Mouse (Mus musculus): Measurements from ENCODE around the gene Vstm5. TPM values are rescaled to one million over a fixed set of nuclear protein-coding genes. Genes with fewer than 3 reads are reported as not detected.

The Vstm5 gene
- polyA plus RNA-seq, 1 experiment from 2014 or later, result 0.39 TPM

GRCm38 (mm10) chr9:15278343-15278742 lies 39.5 kb downstream of the Vstm5 start:
- no peak overlapping the region for H3K27ac ChIP-seq (ENCODE audit: low read depth)
- no peaks in the 10 kb centered on the region for H3K27me3 ChIP-seq (ENCODE audit: insufficient read depth, low read length)
- peaks cover 37% of the 10 kb centered on the region for H3K36me3 ChIP-seq (replicated peaks; ENCODE audit: insufficient read depth, low read length)
- ATAC-seq, result no peak
- no peak for DNase-seq
- no peaks in the 10 kb centered on the region for H3K9me3 ChIP-seq (ENCODE audit: low read length)
- H3K4me3 ChIP-seq (ENCODE audit: low read depth, low read length), result no peak overlapping the region
- peak overlapping the region; percentile 90 for H3K4me2 ChIP-seq (ENCODE audit: low read depth, low read length)
- 82% methylated on average over 3 of the region's 3 CpGs for WGBS (ENCODE audit: insufficient replicate concordance)
- peaks cover 15% of the 10 kb centered on the region for H3K4me1 ChIP-seq (ENCODE audit: insufficient read depth)
- H3K9ac ChIP-seq (replicated peaks), result no peak overlapping the region
- no peak for TF ChIP-seq CTCF (IDR thresholded peaks at IDR 0.05; ENCODE audit: low read depth)
- no peak for TF ChIP-seq EP300 (IDR thresholded peaks at IDR 0.05; ENCODE audit: low read depth)

- peak overlapping the region; percentile 91 for H3K27ac ChIP-seq (ENCODE audit: low read depth)
- peak overlapping the region; percentile 90 for H3K9ac ChIP-seq (replicated peaks)
- peaks cover 29% of the 10 kb centered on the region for H3K36me3 ChIP-seq (replicated peaks; ENCODE audit: insufficient read depth, low read length)
- WGBS (ENCODE audit: insufficient replicate concordance), result 7% methylated on average over 19 of the region's 19 CpGs
- TF ChIP-seq EP300 (IDR thresholded peaks at IDR 0.05; ENCODE audit: low read depth), result no peak
- TF ChIP-seq CTCF (IDR thresholded peaks at IDR 0.05; ENCODE audit: low read depth), result no peak
- H3K4me2 ChIP-seq (ENCODE audit: low read depth, low read length), result peak overlapping the region; percentile 90
- H3K4me3 ChIP-seq (ENCODE audit: low read depth, low read length), result peak overlapping the region; percentile 96
- no peak for DNase-seq
- H3K27me3 ChIP-seq (ENCODE audit: insufficient read depth, low read length), result no peaks in the 10 kb centered on the region
- H3K9me3 ChIP-seq (ENCODE audit: low read length), result no peaks in the 10 kb centered on the region
- ATAC-seq, result no peak; the same call in 1 of the 2 replicates
- peaks cover 15% of the 10 kb centered on the region for H3K4me1 ChIP-seq (ENCODE audit: insufficient read depth)
Measured at GRCm38 (mm10) chr9:15279139-15279648, 40.3 kb downstream of the Vstm5 start.

- peak; percentile 97 for ATAC-seq
- peak; percentile 95 for DNase-seq
- peak; percentile 63; the same call in 1 of the 2 replicates for TF ChIP-seq EP300 (IDR thresholded peaks at IDR 0.05; ENCODE audit: low read depth)
- no peak for TF ChIP-seq CTCF (IDR thresholded peaks at IDR 0.05; ENCODE audit: low read depth)
- Histone ChIP-seq H3K27ac (ENCODE audit: low read depth) (peak within 1 kb of the TSS; percentile 91), H3K4me3 (ENCODE audit: low read depth, low read length) (peak within 1 kb of the TSS; percentile 96), H3K4me1 (ENCODE audit: insufficient read depth) (peaks cover 15% of the 10 kb centered on the region), H3K9me3 (ENCODE audit: low read length) (no peaks in the 10 kb centered on the region), H3K9ac (replicated peaks) (peak within 1 kb of the TSS; percentile 90), H3K4me2 (ENCODE audit: low read depth, low read length) (peak within 1 kb of the TSS; percentile 90), H3K27me3 (ENCODE audit: insufficient read depth, low read length) (no peaks in the 10 kb centered on the region), H3K36me3 (replicated peaks; ENCODE audit: insufficient read depth, low read length) (peaks cover 23% of the 10 kb centered on the region)
- under 1% methylated on average over 41 of the region's 57 CpGs for WGBS (ENCODE audit: insufficient replicate concordance)
Measured at GRCm38 (mm10) chr9:15279649-15280490, 41.0 kb downstream of the Vstm5 start, which contains the start of gene Med17. Gene Med17, minus strand, starts transcription at chr9:15279931.

GRCm38 (mm10) chr9:15280491-15280879 lies 41.6 kb downstream of the Vstm5 start:
- WGBS (ENCODE audit: insufficient replicate concordance), result 37% methylated on average over 5 of the region's 5 CpGs
- Histone ChIP-seq H3K27ac (ENCODE audit: low read depth) (peak overlapping the region; percentile 91), H3K36me3 (replicated peaks; ENCODE audit: insufficient read depth, low read length) (peaks cover 17% of the 10 kb centered on the region), H3K4me2 (ENCODE audit: low read depth, low read length) (peak overlapping the region; percentile 90), H3K9me3 (ENCODE audit: low read length) (no peaks in the 10 kb centered on the region), H3K9ac (replicated peaks) (peak overlapping the region; percentile 73), H3K4me1 (ENCODE audit: insufficient read depth) (peaks cover 15% of the 10 kb centered on the region), H3K4me3 (ENCODE audit: low read depth, low read length) (peak overlapping the region; percentile 96), H3K27me3 (ENCODE audit: insufficient read depth, low read length) (no peaks in the 10 kb centered on the region)
- TF ChIP-seq EP300 (IDR thresholded peaks at IDR 0.05; ENCODE audit: low read depth) (peak; percentile 32; the same call in 1 of the 2 replicates), CTCF (IDR thresholded peaks at IDR 0.05; ENCODE audit: low read depth) (no peak)
- ATAC-seq (peak; percentile 7), DNase-seq (no peak)

GRCm38 (mm10) chr9:15285443-15285842 lies 46.6 kb downstream of the Vstm5 start:
- 65% methylated on average over 3 of the region's 3 CpGs for WGBS (ENCODE audit: insufficient replicate concordance)
- no peak overlapping the region for H3K27ac ChIP-seq (ENCODE audit: low read depth)
- H3K27me3 ChIP-seq (ENCODE audit: insufficient read depth, low read length), result no peaks in the 10 kb centered on the region
- TF ChIP-seq CTCF (IDR thresholded peaks at IDR 0.05; ENCODE audit: low read depth) (peak; percentile 67), EP300 (IDR thresholded peaks at IDR 0.05; ENCODE audit: low read depth) (no peak)
- H3K4me1 ChIP-seq (ENCODE audit: insufficient read depth), result peaks cover 14% of the 10 kb centered on the region
- H3K9me3 ChIP-seq (ENCODE audit: low read length), result no peaks in the 10 kb centered on the region
- no peak overlapping the region for H3K4me2 ChIP-seq (ENCODE audit: low read depth, low read length)
- peaks cover 13% of the 10 kb centered on the region; the same call in 1 of the 2 replicates for H3K36me3 ChIP-seq (replicated peaks; ENCODE audit: insufficient read depth, low read length)
- no peak overlapping the region for H3K9ac ChIP-seq (replicated peaks)
- DNase-seq (peak; percentile 39), ATAC-seq (no peak)
- no peak overlapping the region for H3K4me3 ChIP-seq (ENCODE audit: low read depth, low read length)

- 54% methylated on average over 6 of the region's 6 CpGs for WGBS (ENCODE audit: insufficient replicate concordance)
- TF ChIP-seq EP300 (IDR thresholded peaks at IDR 0.05; ENCODE audit: low read depth) (no peak), CTCF (IDR thresholded peaks at IDR 0.05; ENCODE audit: low read depth) (peak; percentile 21; the same call in 1 of the 2 replicates)
- no peak for DNase-seq
- H3K27me3 ChIP-seq (ENCODE audit: insufficient read depth, low read length), result no peaks in the 10 kb centered on the region
- H3K4me1 ChIP-seq (ENCODE audit: insufficient read depth), result peaks cover 6% of the 10 kb centered on the region; the same call in 1 of the 2 replicates
- H3K4me3 ChIP-seq (ENCODE audit: low read depth, low read length), result no peak overlapping the region
- H3K27ac ChIP-seq (ENCODE audit: low read depth), result no peak overlapping the region
- H3K4me2 ChIP-seq (ENCODE audit: low read depth, low read length), result no peak overlapping the region
- H3K9ac ChIP-seq (replicated peaks), result no peak overlapping the region
- H3K36me3 ChIP-seq (replicated peaks; ENCODE audit: insufficient read depth, low read length), result peaks cover 15% of the 10 kb centered on the region; the same call in 1 of the 2 replicates
- ATAC-seq, result no peak
- H3K9me3 ChIP-seq (ENCODE audit: low read length), result no peaks in the 10 kb centered on the region
Measured at GRCm38 (mm10) chr9:15287846-15288245, 49.0 kb downstream of the Vstm5 start.
